Mouse (Mus musculus) T-helper 1 cell (primary cell): ENCODE measurements around the gene Gm10647.
"Not testable (repeated sequence)": the region's sequence is repeated elsewhere in the genome, so short reads cannot be mapped to it uniquely, and the experiment has no call there.

Experiments used
- in situ Hi-C: fragments of 300-600 bp; cut with MboI, MseI; formaldehyde crosslinking; loops from one replicate; pipeline ENCODE4 v1.15.1; 2025; ENCODE audit warnings: high pct_unique_total_duplicates

Gene Gm10647

DNA sequence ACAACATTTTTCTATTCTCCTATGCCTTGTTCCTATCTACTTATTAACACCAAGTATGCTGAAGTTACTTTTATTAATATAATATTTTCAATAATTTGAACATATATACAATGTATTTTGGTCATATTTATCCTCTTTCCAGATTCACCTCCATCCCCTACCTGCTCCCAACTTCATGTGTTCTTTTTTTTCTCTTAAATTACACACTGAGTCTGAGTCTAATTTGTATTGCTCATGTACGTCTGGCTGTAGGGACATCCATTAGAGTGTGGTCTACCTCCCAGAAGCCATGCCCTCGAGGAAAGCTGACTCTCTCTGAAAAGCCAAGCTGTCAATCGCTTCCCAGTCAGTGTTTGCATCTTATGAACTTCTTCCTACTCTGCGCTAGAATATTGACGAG, at the start of gene Gm10647:
Gene Gm10647 (plus strand): TSS at position 301 of the 400 bp plus-strand sequence.
- in situ Hi-C loops: no loop called here

DNA sequence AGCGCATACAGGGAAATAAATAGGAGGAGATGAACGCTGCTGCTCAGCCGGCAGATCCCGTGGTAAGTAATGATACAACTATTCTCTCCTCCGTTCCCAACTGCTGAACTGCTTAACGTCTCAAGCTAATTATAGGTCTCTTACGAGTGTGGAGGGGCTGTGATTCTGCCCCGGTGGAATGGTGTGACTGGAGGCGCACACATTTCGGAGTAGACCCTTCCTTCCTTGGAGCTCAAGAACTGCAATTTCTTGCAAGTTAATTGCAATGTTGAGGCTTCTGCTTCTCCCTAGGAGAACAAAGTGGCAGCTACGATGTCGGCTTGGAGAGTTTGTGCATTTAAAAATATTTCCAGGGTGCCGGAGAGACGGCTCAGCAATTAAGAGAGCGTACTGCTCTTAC, 48.4 kb upstream of the Gm10647 start:
- in situ Hi-C loops: no loop called here

DNA sequence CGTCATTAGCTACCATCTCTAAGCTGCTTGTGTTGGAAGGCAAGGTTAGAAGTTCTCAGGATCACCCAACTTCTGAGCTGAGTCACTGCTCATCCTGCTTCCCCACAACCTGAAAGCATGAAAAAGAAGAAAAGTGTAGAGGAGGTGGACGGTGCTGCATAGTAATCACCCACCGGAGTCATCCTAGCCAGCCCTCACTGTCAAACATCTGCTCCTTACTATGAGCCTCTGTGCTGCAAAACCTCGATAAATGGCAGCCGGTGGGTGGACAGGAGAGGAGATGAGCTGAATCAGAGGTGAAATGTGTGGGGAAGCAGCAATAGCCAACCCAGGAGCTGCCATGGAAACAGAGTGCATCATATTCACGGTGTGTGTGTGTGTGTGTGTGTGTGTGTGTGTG, 44.0 kb upstream of the Gm10647 start:
- in situ Hi-C loops: no loop called here

DNA sequence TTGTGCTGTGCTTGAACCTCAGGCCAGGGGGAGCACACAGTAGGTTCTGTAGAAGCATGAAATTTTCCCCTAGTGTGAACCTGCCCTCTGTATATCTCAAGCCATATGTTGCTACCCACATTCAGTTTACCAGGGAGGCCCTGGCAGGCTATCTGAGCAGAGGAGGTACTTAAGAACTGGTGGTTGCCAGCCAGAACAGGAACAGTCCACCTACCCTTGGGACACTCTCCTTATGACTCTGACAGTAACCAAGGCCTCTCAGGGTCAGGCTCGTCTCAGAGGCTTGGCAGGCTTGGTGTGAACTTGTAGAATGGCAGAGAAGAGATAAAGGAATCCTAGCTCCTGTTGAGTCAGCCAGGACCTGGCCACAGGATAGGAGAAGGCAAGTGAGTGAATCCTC, 35.8 kb upstream of the Gm10647 start:
- in situ Hi-C loops: no loop called here

DNA sequence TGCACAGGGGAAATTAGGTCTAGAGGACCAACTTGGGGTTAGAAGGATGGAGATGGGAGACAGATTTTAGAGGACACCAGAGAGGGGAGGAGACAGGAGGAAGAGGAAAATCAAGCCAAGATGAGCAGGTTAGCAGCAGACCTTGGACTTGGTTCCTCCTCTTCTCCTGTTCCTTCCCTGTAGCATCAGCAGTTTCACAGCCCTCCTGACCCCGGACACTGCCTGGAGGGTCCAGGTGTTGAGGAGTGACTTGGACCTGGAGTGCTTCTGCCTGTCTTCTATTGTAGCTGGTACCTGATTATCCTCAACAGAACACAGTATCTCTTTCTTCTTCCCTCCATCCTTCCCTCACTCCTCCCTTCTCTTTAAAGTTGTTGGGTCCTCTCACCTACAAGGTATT, 28.1 kb upstream of the Gm10647 start:
- in situ Hi-C loops: no loop called here

DNA sequence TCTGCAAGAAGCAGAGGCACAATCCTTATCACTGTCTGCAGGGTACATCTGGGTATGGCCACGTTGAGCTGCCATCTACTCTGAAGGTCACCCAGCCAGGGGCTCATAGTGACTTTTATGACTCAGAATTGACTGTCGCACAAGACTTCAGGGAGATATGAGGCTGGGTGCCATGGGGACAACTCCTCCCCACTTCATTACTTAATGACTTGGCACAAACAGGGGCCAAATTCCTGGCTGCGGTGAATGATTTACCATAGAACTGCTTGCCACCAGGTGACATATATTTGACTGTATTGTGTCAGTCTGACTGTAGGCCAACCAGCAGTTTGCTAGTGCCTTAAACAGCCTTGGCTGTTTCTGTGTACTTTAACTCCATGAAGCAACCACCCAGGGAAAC, 27.6 kb upstream of the Gm10647 start:
- in situ Hi-C loops: no loop called here

DNA sequence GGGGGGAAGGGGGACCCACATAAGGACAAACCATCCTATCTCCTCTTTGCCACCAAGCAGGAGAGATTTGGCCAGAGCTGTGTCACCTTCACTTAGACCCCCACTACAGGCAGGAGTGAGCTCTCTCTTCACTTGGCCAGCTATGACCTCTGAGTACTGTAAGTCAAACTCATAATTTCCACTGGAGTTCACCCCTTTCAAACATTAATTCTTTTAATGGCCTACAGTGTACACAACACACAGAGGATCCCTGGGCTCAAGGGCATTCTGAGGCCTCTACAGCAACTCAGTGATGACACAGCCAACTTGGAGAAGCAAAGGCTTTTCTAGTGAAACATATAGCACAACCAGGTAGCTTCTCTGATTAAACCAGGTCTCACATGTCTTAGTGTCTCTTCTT, 26.1 kb upstream of the Gm10647 start:
- in situ Hi-C loops: no loop called here

DNA sequence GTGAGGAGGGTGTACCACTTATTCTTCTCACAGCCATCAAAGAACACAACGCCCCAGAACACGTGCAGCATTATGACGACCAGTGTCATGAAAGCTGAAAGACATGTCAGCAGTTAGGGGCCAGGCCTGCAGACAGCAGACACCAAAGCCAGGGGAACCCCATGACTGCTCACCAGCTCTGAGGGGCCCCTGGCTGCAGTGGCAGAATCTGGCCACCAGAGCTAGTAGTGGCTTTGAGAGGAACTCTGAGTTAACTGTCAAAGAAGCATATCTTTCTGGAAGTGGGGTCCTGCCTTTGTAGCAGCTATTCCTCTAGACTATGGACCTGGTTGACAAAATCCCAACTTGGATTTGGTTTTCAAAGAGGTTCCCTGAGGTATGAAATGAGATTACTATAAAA, 12.3 kb upstream of the Gm10647 start:
- in situ Hi-C loops: loop anchor here (5.0 to 10.0 kb wide), 2 partner anchors 38 to 140 kb away; no protein-coding TSS in a partner anchor

DNA sequence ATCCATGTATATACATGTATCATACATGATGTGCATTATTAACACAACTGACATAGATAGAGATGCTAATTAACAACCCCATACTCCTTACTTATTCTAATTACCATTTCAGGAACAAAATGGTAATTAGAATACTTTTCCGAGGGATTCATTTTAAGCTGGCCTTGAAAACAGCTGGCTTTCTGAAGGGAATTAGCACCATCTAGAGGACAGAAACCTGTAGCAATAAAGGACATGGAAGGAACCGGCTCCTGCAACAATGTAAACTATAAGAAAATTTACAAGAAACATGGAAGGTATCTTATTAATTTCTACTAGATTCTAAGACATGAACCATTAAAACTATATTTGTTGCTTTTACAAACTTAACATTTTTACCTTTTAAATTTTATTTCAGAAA, 9.0 kb upstream of the Gm10647 start:
- in situ Hi-C loops: loop anchor here (10.0 kb wide), 1 partner anchor 143 kb away; no protein-coding TSS in a partner anchor

DNA sequence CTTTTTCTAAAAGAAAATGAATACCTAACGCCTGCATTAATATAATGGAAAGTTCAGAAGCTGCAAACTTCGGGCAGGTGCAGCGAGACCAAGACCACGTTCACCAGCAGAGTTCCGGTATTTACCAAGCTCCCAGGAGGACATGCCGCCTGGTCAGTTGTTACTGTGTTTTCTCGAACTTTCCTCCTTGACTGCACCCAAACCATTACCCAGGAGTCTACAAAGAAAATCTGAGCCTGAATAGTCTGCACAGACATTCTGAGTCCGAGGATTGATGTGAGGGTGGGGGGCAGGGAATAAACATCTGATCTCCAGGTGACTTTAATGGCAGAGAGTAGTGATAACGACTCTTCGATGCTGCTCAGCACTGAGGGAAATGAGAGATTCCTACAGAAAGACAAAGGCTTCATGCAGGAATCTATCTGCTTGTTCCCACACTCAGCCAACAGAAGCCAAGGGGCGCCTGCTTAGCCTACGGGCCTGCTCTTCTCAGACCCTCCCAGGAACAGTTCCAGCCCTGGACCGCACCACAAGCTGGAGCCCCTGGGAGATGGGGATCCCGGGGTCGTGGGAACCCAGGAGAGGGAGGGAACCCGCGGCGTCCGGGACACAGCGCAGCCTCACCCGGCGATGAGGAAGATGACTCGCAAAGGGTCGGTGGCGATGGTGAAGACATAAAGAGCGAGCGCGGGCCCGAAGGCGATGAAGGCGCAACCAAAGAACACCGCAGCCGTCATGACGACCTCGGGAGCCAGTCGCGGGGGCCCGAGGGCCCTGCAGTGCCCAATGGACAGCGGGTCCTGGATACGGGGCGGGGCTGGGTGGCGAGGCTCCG, 2.0 kb upstream of the Gm10647 start:
- in situ Hi-C loops: no loop called here

DNA sequence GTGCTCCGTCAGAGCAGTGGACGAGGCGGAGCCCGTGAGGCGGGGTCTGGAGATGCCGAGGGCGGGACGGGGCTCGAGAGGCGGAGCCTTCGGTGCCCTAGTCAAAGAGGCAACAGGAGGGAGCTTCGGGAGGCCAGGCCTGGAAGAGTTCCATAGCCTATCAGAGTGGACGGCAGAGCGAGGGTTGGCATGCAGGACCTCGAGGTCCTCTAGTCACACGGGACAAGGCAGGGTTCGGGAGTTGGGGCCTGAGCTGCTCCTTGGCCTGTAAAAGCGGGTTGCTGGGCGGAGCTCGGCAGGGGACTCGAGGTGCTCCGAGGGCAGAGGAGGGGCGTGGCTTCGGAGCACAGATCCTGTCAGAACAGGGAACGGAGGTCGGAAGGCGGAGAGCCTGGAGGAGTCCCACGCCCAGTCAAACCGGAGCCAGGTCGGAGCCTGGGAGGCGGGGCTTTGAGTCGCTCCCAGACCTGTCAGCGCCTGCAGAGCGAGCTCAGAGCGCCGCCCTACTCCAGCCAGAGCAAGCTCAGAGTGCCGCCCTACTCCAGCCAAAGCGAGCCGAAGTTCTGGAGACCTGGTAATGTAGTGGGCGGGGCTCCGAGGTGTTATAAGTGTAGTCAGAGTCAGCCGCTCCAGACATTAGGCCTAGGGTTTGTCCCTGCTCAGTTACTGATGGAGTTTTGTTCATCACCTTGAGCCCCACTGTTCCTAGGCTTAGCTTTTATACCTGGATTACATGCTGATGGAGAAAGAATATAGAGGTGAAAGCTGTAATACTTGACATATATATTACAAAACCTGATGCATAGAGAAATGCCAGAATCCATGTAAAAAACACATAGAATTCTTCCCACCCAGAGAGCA, 1.1 kb upstream of the Gm10647 start, which contains the start of gene Aph1b:
Gene Aph1b (minus strand): TSS at position 27 of the 861 bp plus-strand sequence.
- in situ Hi-C loops: no loop called here

DNA sequence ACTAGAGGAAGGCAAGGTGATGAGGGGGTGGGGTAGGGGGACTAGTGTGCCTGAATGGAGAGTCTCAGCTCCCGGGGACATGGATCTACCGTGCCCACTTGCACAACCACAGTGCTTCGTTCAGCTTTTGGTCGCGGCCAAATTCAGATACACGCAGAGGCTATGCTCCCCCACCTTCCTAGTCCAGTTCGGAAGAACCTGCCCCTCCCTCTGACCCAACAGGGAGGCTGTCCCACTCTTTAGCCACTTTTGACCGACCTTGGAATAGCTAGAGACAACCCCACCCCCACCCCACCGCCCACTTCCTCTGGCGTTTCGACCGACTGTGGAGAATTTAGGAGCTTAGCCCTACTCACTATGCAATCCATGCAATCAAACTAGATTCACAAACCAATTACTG, 5.1 kb downstream of the Gm10647 start:
- in situ Hi-C loops: no loop called here

DNA sequence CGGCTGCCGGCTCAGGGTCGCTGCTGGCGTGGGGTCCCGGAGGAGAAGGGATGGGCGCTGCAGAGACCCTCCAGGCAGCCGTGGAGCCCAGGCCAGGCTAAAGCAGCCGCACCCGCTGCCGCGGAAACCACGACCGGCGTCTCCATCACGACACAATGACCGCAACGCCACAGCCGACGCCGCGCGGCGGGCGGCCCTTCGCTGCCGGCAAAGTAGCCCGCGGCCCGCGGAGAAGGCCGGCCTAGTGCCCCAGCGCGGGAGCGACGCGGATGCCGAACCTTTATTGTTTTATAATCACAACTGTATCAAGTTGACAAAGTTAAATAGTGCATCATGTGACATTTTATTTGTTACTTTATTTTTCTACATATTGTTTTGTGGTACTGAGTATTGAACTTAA, 9.1 kb downstream of the Gm10647 start:
- in situ Hi-C loops: not testable (repeated sequence)

DNA sequence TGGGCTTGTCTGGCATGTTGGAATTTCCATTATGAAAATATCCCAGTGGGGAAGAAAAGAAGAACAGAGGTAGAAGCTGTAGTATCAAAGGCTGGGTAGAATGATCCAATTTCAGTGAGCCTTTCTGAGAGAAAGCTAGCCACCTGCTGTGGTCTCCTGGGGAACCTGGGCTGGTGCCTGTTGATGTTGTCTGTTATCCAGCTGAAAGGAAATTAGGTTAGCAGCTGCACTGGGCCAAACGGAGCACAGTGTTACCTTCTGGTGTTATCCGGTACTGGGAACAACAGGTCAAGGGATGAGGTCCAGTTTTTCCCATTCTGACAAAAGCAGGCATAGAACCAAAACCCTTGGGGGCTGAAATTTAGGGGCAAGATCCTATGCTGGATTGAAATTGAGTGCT, 16.6 kb downstream of the Gm10647 start:
- in situ Hi-C loops: no loop called here

DNA sequence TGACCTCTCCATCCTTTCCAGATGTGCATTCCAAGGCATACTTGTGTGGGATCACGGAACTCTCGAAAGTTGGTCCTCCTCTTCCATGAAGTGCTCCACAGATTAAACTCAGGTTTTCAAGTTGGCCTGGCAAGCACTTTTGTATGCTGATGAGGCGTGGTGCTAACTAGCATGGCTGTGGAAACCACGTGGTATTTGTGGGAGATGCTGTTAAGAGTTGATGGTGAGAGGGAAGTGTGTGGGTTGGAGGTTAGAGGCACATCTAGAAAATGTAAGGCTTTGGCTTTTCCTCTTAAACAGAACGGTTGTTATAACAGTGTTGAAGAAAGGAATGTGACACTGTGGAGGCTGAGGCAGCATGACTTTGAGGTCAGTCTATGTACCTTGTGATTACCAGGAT, 24.2 kb downstream of the Gm10647 start:
- in situ Hi-C loops: loop anchor here (5.0 kb wide), 1 partner anchor 39 kb away; no protein-coding TSS in a partner anchor

DNA sequence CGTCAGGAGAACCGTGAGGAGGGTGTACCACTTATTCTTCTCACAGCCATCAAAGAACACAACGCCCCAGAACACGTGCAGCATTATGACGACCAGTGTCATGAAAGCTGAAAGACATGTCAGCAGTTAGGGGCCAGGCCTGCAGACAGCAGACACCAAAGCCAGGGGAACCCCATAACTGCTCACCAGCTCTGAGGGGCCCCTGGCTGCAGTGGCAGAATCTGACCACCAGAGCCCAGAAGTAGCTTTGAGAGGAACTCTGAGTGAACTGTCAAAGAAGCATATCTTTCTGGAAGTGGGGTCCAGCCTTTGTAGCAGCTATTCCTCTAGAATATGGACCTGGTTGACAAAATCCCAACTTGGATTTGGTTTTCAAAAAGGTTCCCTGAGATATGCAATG, 25.4 kb downstream of the Gm10647 start:
- in situ Hi-C loops: loop anchor here (5.0 kb wide), 1 partner anchor 40 kb away; no protein-coding TSS in a partner anchor

DNA sequence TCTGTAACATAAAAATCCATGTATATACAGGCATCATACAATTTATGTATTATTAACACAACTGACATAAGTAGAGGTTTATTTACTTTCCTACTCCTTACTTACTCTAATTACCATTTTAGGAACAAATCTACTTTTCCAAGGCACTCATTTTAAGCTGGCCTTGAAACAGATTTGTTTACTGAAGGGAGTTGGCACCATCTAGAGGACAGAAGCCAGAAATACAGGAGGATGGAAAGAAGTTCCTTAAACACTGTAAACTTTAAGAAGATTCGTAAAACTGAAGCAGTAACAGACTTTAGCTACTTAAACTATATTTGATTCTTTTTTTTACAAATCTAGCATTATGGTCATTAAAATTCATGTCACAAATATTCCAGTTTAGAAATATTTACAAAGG, 29.2 kb downstream of the Gm10647 start:
- in situ Hi-C loops: no loop called here

DNA sequence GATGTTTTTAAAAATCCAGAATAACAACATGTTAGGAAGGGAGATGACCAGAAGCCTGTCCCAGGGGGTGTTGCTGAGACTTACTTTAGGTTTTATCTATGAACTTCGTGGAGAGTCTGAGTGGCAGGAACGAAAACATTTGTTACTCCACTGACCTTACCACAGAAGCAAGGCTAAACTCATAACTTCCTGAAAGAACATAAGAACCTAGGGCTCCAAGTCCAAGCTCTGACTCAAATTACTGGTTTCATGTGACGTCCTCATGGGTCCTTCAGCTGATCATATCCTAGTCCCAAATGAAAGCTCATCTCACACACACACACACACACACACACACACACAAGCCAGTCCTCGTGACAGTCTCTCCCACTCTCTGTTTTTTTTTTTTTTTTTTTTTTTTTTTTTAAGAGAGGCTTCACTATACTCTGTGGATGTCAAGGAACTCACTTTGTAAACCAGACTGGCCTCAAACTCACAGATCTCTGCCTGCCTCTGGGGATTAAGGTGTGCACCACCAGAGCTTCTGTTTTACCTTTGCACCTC, 35.6 kb downstream of the Gm10647 start:
- in situ Hi-C loops: no loop called here

DNA sequence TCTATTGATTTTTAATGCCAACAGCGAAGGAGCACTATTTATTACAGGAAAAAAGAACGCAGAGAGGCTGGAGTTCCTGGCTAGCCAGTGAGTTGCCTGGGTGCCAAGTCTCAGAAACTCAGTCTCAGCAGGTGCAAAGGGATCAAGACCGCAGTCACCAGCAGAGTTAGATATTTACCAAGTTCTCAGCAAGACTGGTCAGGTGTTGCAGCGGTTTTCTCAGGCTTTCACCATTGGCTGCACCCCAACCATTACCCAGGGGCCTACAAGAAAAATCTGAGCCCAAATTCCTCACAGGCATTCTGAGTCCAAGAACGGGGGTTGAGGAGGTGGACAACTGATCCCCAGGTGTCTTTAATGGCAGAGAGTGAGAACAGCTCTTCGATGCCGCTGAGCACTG, 37.0 kb downstream of the Gm10647 start:
- in situ Hi-C loops: no loop called here

DNA sequence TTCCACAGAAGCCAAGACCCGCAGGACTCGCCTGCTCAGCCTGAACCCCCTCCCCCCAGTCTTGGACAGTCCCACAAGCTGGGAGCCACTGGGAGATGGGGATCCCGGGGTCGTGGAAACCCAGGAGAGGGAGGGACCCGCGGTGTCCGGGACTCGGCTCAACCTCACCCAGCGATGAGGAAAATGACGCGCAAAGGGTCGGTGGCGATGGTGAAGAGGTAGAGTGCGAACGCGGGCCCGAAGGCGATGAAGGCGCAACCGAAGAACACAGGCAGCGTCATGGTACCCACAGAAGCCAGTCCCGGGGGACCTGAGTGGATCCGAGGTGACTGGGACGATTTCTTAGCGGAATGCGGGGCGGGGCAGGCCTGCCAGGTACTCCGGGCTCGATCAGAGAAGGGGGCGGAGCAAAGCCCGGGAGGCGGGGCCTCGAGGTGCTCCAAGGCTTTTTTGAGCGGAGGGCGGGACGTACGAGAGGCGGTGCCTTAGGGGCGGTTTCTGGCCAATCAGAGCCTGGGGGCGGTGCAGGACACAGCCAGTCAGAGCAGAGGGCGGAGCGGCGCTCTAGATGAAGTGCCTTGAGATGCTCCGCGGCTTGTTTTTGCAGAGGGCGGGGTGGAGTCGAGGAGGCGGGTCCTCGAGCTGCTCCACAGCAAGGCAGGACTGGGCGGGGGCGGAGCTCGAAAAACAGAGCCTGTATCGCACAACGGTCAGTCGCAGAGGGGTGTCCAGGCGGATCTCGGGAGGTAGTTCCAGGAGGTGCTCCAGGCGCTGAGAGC, 37.7 kb downstream of the Gm10647 start, which contains the start of gene Aph1c:
Gene Aph1c (minus strand): TSS at position 409 of the 779 bp plus-strand sequence.
- in situ Hi-C loops: no loop called here

DNA sequence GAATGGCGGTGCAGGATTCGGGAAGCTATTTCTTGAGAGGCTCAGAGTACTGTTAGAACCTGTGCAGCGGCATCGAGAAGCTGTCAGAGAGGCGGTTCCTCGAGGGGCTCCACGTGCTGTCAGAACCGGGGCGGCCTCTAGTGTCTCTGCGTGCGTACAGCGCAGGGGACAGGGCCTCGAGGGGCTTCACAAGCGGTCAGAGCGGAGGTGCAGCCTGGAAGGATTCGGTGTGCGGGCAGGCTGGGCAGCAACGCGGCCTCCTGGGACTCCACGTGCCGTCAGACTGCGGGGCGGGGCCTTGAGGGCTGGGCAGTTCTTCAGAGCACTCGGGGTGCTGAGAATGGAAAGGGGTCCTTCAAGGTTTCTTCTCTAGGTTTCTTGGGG, 38.2 kb downstream of the Gm10647 start:
- in situ Hi-C loops: no loop called here
